Mouse (Mus musculus): ENCODE measurements around the gene Slc27a1. TPM values are rescaled to one million over a fixed set of nuclear protein-coding genes. Genes with fewer than 3 reads are reported as not detected.

Gene Slc27a1
- total RNA-seq, 2 experiments from 2014 or later: 141 to 234 TPM

GRCm38 (mm10) chr8:71554001-71554400 is 14.7 kb upstream of the Slc27a1 start:
- no peak for DNase-seq (ENCODE audit: low spot score in 2 of 2)

GRCm38 (mm10) chr8:71554644-71555043 is 14.0 kb upstream of the Slc27a1 start:
- no peak for DNase-seq (ENCODE audit: low spot score in 2 of 2)

- DNase-seq (ENCODE audit: low spot score in 2 of 2): peak in 1 of 2 experiments; percentile 22
These were observed 10.4 kb upstream of the Slc27a1 start, which contains the start of gene Tmem221 for GRCm38 (mm10) chr8:71558071-71558957. Gene Tmem221, minus strand, starts transcription at chr8:71558871.

- peak; percentile 70 to 77 for DNase-seq (ENCODE audit: low spot score in 2 of 2)
These were observed 9.6 kb upstream of the Slc27a1 start for GRCm38 (mm10) chr8:71558958-71559690.

- DNase-seq (ENCODE audit: low spot score in 2 of 2): no peak
These were observed 8.6 kb upstream of the Slc27a1 start for GRCm38 (mm10) chr8:71560071-71560470.

- no peak for DNase-seq (ENCODE audit: low spot score in 2 of 2)
These were observed 7.9 kb upstream of the Slc27a1 start for GRCm38 (mm10) chr8:71560765-71561164.

- DNase-seq (ENCODE audit: low spot score in 2 of 2): peak; percentile 54 to 57
These were observed 7.3 kb upstream of the Slc27a1 start for GRCm38 (mm10) chr8:71561401-71561800.

- DNase-seq (ENCODE audit: low spot score in 2 of 2): peak; percentile 88 to 91
These were observed 5.9 kb upstream of the Slc27a1 start for GRCm38 (mm10) chr8:71562751-71563150.

- DNase-seq (ENCODE audit: low spot score in 2 of 2): no peak
These were observed 4.7 kb upstream of the Slc27a1 start for GRCm38 (mm10) chr8:71563992-71564391.

GRCm38 (mm10) chr8:71566501-71566900 is 2.2 kb upstream of the Slc27a1 start, which contains the start of gene Nxnl1:
Gene Nxnl1, minus strand, starts transcription at chr8:71566601.
- DNase-seq (ENCODE audit: low spot score in 2 of 2): no peak

- DNase-seq (ENCODE audit: low spot score in 2 of 2): no peak
These were observed 1.1 kb upstream of the Slc27a1 start for GRCm38 (mm10) chr8:71567587-71567986.

GRCm38 (mm10) chr8:71568941-71569340 is 259 bp downstream of the Slc27a1 start:
- DNase-seq (ENCODE audit: low spot score in 2 of 2): peak in 1 of 2 experiments; percentile 50

- DNase-seq (ENCODE audit: low spot score in 2 of 2): peak; percentile 74 to 81
These were observed 946 bp downstream of the Slc27a1 start for GRCm38 (mm10) chr8:71569366-71570290.

GRCm38 (mm10) chr8:71570291-71570954 is 1.7 kb downstream of the Slc27a1 start:
- peak; percentile 84 to 85 for DNase-seq (ENCODE audit: low spot score in 2 of 2)

- DNase-seq (ENCODE audit: low spot score in 2 of 2): no peak
These were observed 3.4 kb downstream of the Slc27a1 start for GRCm38 (mm10) chr8:71572077-71572476.

- DNase-seq (ENCODE audit: low spot score in 2 of 2): peak in 1 of 2 experiments; percentile 55
These were observed 4.4 kb downstream of the Slc27a1 start for GRCm38 (mm10) chr8:71572847-71573633.

GRCm38 (mm10) chr8:71574426-71574825 is 5.7 kb downstream of the Slc27a1 start:
- DNase-seq (ENCODE audit: low spot score in 2 of 2): no peak

GRCm38 (mm10) chr8:71575020-71575419 is 6.3 kb downstream of the Slc27a1 start:
- DNase-seq (ENCODE audit: low spot score in 2 of 2): no peak

GRCm38 (mm10) chr8:71577856-71578387 is 9.2 kb downstream of the Slc27a1 start:
- no peak for DNase-seq (ENCODE audit: low spot score in 2 of 2)

All from adrenal gland, adult 18-20 months (tissue).